Mouse (Mus musculus): ENCODE data around the gene Fcgr2b.
"Not testable (repeated sequence)": the region's sequence is repeated elsewhere in the genome, so short reads cannot be mapped to it uniquely, and the experiment has no call there.

Gene Fcgr2b

DNA sequence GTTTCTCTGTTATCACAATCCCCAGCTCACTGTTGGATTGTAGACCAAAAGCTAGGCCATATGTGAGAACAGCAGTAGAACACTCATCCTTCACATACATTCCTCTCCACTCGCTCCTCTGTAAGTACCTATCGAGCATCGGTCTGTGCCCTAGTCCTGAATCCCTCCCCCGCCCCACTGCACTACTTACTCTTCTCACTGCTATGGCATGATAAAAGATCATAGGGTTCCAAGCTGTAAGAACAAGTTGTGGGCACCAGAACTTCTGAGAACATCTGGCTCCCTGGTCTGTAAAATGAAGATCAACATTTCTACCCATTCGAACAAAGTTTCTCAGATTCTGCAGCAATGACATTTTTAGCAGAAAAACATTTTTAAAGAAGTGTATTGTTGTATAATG lies at the start of gene Fcgr2b:
Fcgr2b (minus strand) TSS at position 101 of the 400 bp plus-strand sequence.
- DNase-seq (ENCODE audit: low read depth) = no peak

GRCm38 (mm10) chr1:171019311-171019950 lies 43.1 kb upstream of the Fcgr2b start:
- DNase-seq (ENCODE audit: low read depth) = peak; percentile 77

- DNase-seq (ENCODE audit: low read depth) = no peak
Measured at GRCm38 (mm10) chr1:171018737-171019136, 42.4 kb upstream of the Fcgr2b start, which contains the start of gene Fcgr4. Gene Fcgr4 (plus strand): TSS chr1:171018920.

GRCm38 (mm10) chr1:171017468-171018158 lies 41.3 kb upstream of the Fcgr2b start:
- DNase-seq (ENCODE audit: low read depth) = peak; percentile 79

DNA sequence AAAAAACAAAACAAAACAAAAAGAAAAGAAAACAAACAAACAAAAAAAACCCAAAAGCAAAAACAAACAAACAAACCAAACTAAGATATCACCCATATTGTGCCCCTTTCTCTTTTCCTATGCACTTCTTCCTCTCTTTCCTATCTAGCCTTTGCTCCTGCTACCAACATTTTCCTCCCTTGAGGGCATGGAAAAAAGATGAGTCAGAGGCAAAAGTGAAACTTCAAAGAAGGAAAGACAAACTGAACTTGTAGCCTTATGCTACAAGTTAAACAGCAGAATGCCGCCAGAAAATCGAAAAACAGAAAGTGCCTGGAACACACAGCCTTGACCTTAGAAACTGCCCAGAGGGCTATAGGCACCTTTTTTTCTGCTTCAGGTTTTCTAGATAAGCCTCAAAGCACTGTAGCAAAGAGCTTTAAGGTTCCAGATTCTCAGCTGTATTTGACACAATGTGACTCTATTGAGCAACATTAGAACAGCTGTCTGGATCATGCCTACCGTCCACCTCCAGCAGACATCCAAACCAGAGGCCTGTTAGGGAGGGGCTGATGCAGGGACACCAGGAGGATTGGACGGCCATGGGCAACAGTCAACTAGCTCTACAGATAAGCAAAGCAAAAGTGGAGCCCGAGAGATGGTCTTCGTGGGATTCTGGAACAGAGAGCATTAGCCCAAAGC lies 40.5 kb upstream of the Fcgr2b start:
- peak; percentile 57 for DNase-seq (ENCODE audit: low read depth)

- DNase-seq (ENCODE audit: low read depth) = no peak
Measured at GRCm38 (mm10) chr1:171011733-171012132, 35.4 kb upstream of the Fcgr2b start.

DNA sequence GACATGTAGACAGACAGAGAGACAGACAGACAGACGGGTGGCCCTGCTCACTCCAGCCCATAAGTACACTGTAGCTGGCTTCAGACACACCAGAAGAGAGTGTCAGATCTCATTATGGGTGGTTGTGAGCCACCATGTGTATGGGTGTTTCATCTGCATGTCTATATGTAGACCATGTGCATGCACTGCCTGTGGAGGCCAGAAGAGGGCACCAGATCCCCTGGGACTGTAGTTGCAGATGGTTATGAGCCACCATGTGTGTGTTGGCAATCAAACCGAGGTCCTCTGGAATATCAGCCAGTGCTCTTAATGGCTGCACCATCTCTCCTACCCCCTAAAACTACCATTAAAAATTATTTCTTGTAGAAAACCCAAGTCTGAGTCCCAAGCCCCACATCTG lies 30.6 kb upstream of the Fcgr2b start:
- peak; percentile 54 for DNase-seq (ENCODE audit: low read depth)

GRCm38 (mm10) chr1:171006335-171006734 lies 30.0 kb upstream of the Fcgr2b start:
- DNase-seq (ENCODE audit: low read depth) = peak; percentile 50

DNA sequence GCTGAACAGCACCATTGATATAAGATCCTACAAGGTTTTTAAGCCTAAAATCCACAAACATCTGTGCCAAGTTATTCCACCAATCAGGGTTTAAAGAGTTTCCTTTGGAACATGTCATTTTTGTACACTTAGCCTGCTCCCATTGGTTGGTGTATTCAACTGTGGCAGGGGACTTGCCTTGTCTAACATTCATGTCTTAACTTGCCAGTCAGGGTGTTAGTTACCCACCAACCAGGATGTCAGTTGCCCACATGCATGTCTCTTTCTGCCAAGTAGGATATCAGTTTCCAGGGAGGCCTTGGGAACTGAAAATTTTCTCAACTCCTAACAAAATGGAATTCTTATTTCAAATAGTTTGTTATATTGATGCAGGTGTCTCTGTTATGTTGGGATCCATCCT lies 29.2 kb upstream of the Fcgr2b start:
- DNase-seq (ENCODE audit: low read depth) = no peak

DNA sequence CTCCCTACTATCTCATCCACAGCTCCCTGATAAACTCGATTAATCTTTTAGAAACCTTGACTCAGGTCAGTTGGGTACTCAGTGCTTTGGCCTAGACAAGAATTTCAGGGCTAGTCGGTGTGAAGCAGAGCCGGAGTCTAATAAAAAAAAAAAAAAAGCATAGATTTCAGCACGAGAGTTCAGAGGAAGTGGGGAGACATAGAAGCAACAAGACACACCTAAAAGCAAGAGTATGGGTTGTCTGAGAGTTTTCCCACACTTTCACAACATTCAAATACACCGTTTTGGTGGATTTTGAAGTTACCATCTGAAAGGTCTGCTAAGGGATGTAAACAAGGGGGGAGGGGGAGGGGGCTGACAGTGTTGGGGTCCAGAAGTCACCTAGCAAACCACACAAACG lies 28.7 kb upstream of the Fcgr2b start:
- DNase-seq (ENCODE audit: low read depth) = no peak

GRCm38 (mm10) chr1:170999811-171000210 lies 23.5 kb upstream of the Fcgr2b start:
- DNase-seq (ENCODE audit: low read depth) = peak; percentile 28

- DNase-seq (ENCODE audit: low read depth) = peak; percentile 91
Measured at GRCm38 (mm10) chr1:170997756-170998655, 21.7 kb upstream of the Fcgr2b start.

GRCm38 (mm10) chr1:170996753-170997152 lies 20.4 kb upstream of the Fcgr2b start:
- peak; percentile 88 for DNase-seq (ENCODE audit: low read depth)

GRCm38 (mm10) chr1:170996034-170996433 lies 19.7 kb upstream of the Fcgr2b start:
- DNase-seq (ENCODE audit: low read depth) = peak; percentile 74

DNA sequence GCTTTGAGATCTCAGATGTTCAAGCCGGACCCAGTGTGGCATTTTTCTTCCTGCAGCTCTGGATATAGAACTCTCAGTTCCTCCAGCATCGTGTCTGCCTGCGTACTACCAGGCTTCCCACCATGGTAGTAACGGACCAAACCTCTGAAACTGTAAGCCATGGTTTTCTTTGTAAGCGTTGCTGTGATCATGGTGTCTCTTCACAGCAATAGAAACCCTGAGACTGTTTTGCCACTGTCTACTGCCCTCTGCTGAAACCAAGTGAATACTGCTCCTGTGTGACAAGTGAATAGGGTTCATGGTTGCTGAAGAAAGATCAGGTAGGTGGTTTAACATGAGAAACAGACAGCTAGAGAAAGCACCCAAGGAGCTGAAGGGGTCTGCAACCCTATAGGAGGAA lies 16.2 kb upstream of the Fcgr2b start:
- peak; percentile 72 for DNase-seq (ENCODE audit: low read depth)

DNA sequence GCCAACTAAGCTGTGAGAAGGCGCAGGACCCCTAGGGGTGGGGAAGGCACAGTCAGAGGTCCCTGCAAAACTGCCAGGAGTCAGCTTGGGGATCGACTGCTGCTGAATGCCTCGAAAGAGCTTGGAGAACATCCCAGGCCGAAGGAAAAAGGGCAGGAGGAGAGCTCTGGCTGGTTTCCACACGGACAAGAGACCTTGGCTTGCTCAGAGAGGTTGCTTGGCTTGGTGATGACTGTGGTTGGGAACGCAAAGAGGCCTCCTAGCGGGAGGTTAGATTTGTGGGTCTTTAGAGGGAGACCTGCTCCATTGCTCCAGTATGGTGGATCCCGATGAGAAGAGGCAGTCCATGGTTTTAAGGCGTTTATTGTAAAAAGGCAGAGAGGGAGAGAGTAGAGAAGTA lies 13.3 kb upstream of the Fcgr2b start:
- no peak for DNase-seq (ENCODE audit: low read depth)

- no peak for DNase-seq (ENCODE audit: low read depth)
Measured at GRCm38 (mm10) chr1:170985861-170986260, 9.5 kb upstream of the Fcgr2b start.

DNA sequence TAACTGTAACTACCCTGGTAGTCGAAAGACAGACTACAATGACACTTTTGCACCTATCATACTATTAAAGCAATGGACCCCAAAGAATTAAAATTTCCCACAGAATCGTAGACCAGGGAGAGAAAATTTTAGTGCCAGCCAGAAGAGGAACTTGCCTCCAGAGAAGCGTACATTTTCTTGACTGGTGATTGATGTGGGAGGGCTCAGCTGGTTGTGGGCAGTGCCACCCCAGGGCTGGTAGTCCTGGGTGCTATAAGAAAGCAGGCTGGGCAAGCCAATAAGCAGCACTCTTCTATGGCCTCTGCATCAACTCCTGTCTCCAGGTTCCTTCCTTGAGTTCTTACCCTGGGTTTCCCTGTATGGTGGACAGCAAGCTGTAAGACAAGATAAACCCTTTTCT lies 8.7 kb upstream of the Fcgr2b start:
- DNase-seq (ENCODE audit: low read depth) = no peak

DNA sequence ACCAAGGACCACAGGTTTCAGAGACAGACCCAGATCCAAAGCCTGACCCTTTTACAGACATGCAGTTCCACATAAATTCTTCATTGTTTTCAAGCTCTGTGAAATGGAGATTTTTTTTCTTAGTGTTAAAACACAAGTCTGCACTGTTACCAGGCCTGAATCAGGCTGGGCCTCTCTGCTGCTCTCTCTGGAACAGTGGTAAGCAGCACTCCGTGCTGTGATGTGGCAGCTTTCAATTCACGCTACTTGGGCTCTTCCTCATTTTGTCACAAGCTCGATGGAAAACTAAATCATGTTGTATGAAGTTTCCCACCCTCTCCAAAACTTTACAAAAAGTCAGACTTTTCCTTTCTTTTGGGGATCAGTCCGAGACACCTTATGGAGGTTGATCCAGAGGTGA lies 6.7 kb upstream of the Fcgr2b start:
- DNase-seq (ENCODE audit: low read depth) = no peak

- no peak for DNase-seq (ENCODE audit: low read depth)
Measured at GRCm38 (mm10) chr1:170982301-170982700, 6.0 kb upstream of the Fcgr2b start.

DNA sequence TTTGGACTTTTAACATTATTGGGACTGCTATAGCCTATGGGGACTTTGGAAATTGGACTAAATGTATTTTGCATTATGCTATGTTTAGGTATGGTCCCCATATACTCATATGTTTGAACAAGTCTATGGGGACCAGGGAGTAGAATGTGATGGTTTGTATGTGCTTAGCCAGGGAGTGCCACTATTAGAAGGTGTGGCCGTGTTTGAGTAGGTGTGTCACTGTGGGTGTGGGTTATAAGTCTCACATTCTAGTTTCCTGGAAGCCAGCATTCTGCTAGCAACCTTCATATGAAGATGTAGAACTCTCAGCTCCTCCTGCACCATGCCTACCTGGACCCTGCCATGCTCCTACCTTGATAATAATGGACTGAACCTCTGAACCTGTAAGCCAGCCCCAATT lies 5.3 kb upstream of the Fcgr2b start:
- DNase-seq (ENCODE audit: low read depth) = not testable (repeated sequence)

DNA sequence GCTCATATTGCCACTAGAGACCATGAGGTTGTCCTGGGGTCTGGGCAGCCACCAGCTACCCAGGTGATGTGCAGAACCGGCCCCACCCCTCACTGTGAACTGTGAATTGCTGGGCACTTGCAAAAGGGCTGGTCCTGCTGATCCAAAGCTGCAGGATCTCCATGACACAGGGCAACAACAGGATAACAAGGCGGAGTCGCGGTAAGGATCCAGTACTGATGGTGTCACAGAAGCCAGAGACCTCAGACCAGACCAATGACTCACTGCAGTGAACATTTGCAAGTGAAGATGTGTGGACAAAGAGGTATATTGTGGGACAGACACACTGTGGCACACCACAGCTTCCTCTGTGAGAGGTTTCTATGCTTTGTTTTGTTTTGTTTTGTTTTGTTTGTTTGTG lies 2.3 kb upstream of the Fcgr2b start:
- DNase-seq (ENCODE audit: low read depth) = peak; percentile 76

Data from 416B (cell line).